Mouse (Mus musculus) neural tube, embryonic 14.5 days (tissue): ENCODE results near the gene Sult2a4. TPM values are rescaled to one million over a fixed set of nuclear protein-coding genes. Genes with fewer than 3 reads are reported as not detected.
"Not testable (repeated sequence)": the region's sequence is repeated elsewhere in the genome, so short reads cannot be mapped to it uniquely, and the experiment has no call there.

Experiments used
- ATAC-seq: fragments of 200-750 bp; cut with Nextera tagmentation; 2 replicates; pipeline ENCODE4 v1.8.0; 2017; ENCODE audit warnings: low read depth, mild to moderate bottlenecking, moderate TSS enrichment, moderate library complexity
- H3K27ac ChIP-seq: fragments of 300-500 bp; sonication (generic); 2 replicates; pipeline ENCODE4 v1.5.1; 2014; ENCODE audit warnings: low read depth, mild to moderate bottlenecking, control low read depth, low read length, moderate library complexity, mixed read lengths
- H3K27me3 ChIP-seq: fragments of 300-500 bp; sonication (generic); 2 replicates; pipeline ENCODE4 v1.6.1; 2014; ENCODE audit warnings: low read length; ENCODE audit not compliant: control insufficient read depth, insufficient read depth
- H3K36me3 ChIP-seq: fragments of 300-500 bp; sonication (generic); 2 replicates; pipeline ENCODE4 v1.6.1; 2014; ENCODE audit warnings: low read length, mixed read lengths; ENCODE audit not compliant: control insufficient read depth, insufficient read depth
- H3K4me1 ChIP-seq: fragments of 300-500 bp; sonication (generic); 2 replicates; pipeline ENCODE4 v1.6.1; 2014; ENCODE audit warnings: low read length; ENCODE audit not compliant: control insufficient read depth, insufficient read depth
- H3K4me2 ChIP-seq: fragments of 300-500 bp; sonication (generic); 2 replicates; pipeline ENCODE4 v1.6.1; 2014; ENCODE audit warnings: mild to moderate bottlenecking, low read depth, low read length, control low read depth
- H3K4me3 ChIP-seq: fragments of 300-500 bp; sonication (generic); 2 replicates; pipeline ENCODE4 v1.5.1; 2014; ENCODE audit warnings: low read depth, low read length, control low read depth, mixed read lengths
- H3K9ac ChIP-seq: fragments of 300-500 bp; sonication (generic); replicated peaks from 2 replicates; pipeline ENCODE4 v1.6.1; 2014; ENCODE audit warnings: low read depth, mild to moderate bottlenecking, control low read depth, low read length, mixed read lengths
- H3K9me3 ChIP-seq: fragments of 300-500 bp; sonication (generic); 2 replicates; pipeline ENCODE4 v1.6.1; 2016; ENCODE audit warnings: low read length; ENCODE audit not compliant: control insufficient read depth
- WGBS: fragments of 180-500 bp; shearing (Covaris S2); extraction: QIAGEN DNeasy Blood & Tissue Kit; methylation state at CpG from one replicate; pipeline ENCODE4 v1.1.7; 2014; 5-methylcytosine and 5-hydroxymethylcytosine counted together
- polyA plus RNA-seq: library from polyadenylated mRNA; unstranded; fragments of >200 nt; fragmentation: Nextera tagmentation; extraction: Ambion mirVana; gene quantifications from 2 replicates; pipeline ENCODE4 v1.2.1, GENCODE M21; 2014

Sult2a4 gene
- not detected in 2 replicates for polyA plus RNA-seq

DNA sequence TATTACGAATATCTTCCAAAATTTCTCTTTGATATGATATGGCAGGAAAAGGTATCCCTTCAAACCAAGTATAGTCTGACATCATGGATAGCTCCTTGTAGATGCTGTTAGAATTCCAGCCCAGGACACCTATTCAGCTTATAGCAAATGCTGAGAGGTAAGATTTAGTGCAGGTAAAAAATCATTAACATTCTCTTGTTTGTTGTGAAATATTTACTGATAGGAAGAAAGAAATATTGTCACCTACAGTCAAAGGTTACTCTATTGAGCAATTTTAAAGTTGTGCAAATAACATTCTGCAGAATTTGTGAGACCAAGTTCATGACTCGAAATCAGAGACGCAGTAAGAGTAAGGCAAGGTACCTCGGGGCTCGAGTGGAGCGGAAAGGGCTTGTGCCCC lies at the start of gene Sult2a4:
Gene Sult2a4, minus strand, starts transcription at position 101 of the 400 bp plus-strand sequence.
- not testable (repeated sequence) for H3K36me3 ChIP-seq, H3K27me3 ChIP-seq, H3K4me3 ChIP-seq, H3K9me3 ChIP-seq, H3K9ac ChIP-seq, H3K4me1 ChIP-seq, H3K4me2 ChIP-seq, H3K27ac ChIP-seq, ATAC-seq
- 91% methylated on average over 6 of the region's 6 CpGs for WGBS

DNA sequence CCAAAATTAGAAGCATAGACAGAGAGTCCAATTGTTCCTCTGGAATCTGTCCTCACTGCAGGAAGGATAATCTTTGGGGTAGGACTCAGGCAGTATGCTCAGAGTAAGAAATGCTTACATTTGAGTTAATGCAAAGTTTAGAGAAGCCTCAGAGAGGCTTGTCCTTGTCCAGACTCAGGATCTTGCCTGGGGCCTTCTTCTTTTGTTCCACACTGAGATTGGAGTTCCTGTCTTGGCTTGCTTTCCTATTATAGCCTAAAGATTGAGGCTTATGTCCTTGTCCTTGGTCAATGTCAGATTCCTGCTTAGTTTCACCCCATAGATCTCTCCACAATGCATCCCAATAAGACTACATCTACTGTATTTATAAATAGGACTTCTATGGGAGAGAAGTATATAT lies 41.4 kb upstream of the Sult2a4 start:
- not testable (repeated sequence) for H3K9ac ChIP-seq, ATAC-seq, H3K4me2 ChIP-seq, H3K4me1 ChIP-seq, H3K4me3 ChIP-seq, H3K9me3 ChIP-seq, H3K36me3 ChIP-seq, H3K27ac ChIP-seq, H3K27me3 ChIP-seq

DNA sequence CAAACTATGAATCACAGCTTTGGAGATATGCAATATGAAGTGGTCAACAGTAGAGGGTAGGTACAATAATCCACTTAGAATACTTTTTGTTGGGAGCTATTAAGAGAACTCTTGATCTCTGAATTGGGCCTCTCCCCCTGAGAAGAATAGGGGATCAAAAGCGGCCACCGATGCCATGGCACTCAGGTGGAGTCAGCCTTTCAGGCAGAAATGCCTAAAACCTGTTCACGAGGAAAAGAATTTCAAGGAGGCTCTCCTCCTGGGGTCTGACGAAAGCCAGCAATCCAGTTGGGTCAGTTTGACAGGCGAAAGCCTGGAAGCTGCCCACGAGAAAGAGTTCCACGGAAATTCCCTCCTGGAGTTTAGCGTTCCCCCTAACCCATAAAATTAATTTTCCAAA lies 23.7 kb upstream of the Sult2a4 start:
- Histone ChIP-seq H3K9ac (no peak overlapping the region), H3K9me3 (0 out of 2 replicates have a peak, but pooled peaks cover 2% of the 10 kb centered on the region)
- 92% methylated on average over 8 of the region's 8 CpGs for WGBS

DNA sequence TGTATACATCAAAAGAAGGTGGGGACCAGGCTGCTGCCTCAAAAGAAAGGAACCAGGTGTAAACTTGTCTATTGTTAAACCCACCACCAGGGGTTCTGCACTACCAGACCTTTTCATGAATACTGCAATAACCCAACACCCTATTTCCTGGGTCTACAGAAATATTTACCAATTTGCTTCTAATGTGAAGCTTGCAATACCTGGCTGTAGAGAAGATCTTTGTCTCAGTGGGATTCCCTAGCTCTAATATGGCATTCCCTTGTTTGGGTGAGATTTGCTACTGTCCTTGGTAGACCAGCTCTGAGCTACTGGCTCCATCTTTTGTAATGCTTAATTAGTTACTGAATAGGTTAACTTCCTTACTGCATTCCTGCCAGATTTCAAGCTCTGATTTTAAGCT lies 21.3 kb upstream of the Sult2a4 start:
- H3K9me3 ChIP-seq, ATAC-seq, H3K4me3 ChIP-seq, H3K36me3 ChIP-seq, H3K4me2 ChIP-seq, H3K27ac ChIP-seq, H3K9ac ChIP-seq, H3K27me3 ChIP-seq, H3K4me1 ChIP-seq: not testable (repeated sequence)

More for the DNA sequence above, 23.7 kb upstream of the Sult2a4 start:
- H3K36me3 ChIP-seq: no peaks in the 10 kb centered on the region
- no peaks in the 10 kb centered on the region for H3K4me1 ChIP-seq
- no peak for ATAC-seq
- no peak overlapping the region for H3K4me2 ChIP-seq
- H3K27me3 ChIP-seq: no peaks in the 10 kb centered on the region
- no peak overlapping the region for H3K4me3 ChIP-seq
- no peak overlapping the region for H3K27ac ChIP-seq

Other genes with a start within 250 kb of the Sult2a4 start
- gene Sult2a1, start 152.2 kb downstream of the Sult2a4 start, polyA plus RNA-seq: not detected in 2 replicates
- not detected in 2 replicates for gene Sult2a3, start 133.4 kb upstream of the Sult2a4 start, polyA plus RNA-seq